In the genomic region with DNA sequence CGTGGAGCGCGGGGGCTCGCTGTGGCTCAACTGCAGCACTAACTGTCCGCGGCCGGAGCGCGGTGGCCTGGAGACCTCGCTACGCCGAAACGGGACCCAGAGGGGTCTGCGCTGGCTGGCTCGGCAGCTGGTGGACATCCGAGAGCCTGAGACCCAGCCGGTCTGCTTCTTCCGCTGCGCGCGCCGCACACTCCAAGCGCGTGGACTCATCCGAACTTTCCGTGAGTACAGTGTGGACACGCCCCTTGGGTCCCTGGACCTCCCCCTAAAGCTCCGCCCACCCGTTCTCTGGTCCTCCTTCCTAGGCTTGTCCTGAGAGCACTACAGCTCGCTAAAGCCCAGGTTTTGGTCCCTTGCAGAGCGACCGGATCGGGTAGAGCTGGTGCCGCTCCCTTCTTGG, we compare ENCODE assay signal across 8 mouse cellular contexts. TPM values are rescaled to one million over a fixed set of nuclear protein-coding genes. Genes with fewer than 3 reads are reported as not detected.
A peak's percentile ranks its signal among the peaks of the same experiment; 100 is the strongest.
DNase-seq lines count a peak whose midpoint lies in the region; ATAC-seq and TF ChIP-seq lines count a peak whose summit lies in the region.

No protein-coding gene starts in this region.

- no peaks in the 10 kb centered on the region for H3K9me3 ChIP-seq in forebrain, embryonic 11.5 days (ENCODE audit: control insufficient read depth, low read length)

- no peak overlapping the region for H3K27ac ChIP-seq in forebrain, embryonic 11.5 days (ENCODE audit: low read depth, low read length)
- H3K27ac ChIP-seq in layer of hippocampus, adult 2 months: peak overlapping the region; percentile 98

- no peaks in the 10 kb centered on the region for H3K36me3 ChIP-seq in forebrain, embryonic 11.5 days (ENCODE audit: control insufficient read depth, insufficient read depth, low read length)

- peak overlapping the region; percentile 36 for H3K4me3 ChIP-seq in forebrain, embryonic 11.5 days (ENCODE audit: low read depth, low read length)
- H3K4me3 ChIP-seq in layer of hippocampus, adult 2 months: peak overlapping the region; percentile 84

- ATAC-seq in forebrain, embryonic 11.5 days (replicated peaks; ENCODE audit: low FRiP score): peak; percentile 40

- peak overlapping the region; percentile 75 for H3K4me2 ChIP-seq in forebrain, embryonic 11.5 days (ENCODE audit: low read depth, low read length, severe bottlenecking)

- DNase-seq in ES-CJ7 (ENCODE audit: low read depth, low spot score): peak; percentile 92
- peak; percentile 94 for DNase-seq in adrenal gland, postnatal 14 days
- DNase-seq in forebrain, embryonic 11.5 days (ENCODE audit: low spot score): peak; percentile 85
- peak; percentile 82 to 85 for DNase-seq in heart, postnatal 36 days
- DNase-seq in layer of hippocampus, adult 2 months (ENCODE audit: low spot score in 2 of 2): peak; percentile 73 to 74
- peak; percentile 96 for DNase-seq in lung, postnatal 10 days
- peak; percentile 83 for DNase-seq in ovary, postnatal 36 days (ENCODE audit: low spot score)
- peak; percentile 74 to 88 for DNase-seq in urinary bladder, postnatal 4 days (ENCODE audit: low spot score in 2 of 2)

- H3K9ac ChIP-seq in forebrain, embryonic 11.5 days (ENCODE audit: low read length): no peak overlapping the region

- H3K27me3 ChIP-seq in forebrain, embryonic 11.5 days (ENCODE audit: control insufficient read depth, insufficient read depth, low read length): peaks cover 94% of the 10 kb centered on the region

- no peak for TF ChIP-seq CTCF in layer of hippocampus, adult 2 months (conservative IDR thresholded peaks at IDR 0.05)

- intact Hi-C loops in heart, postnatal 36 days (cut with DNase I): loop anchor here (5.0 kb wide), 1 partner anchor 59 kb away; a partner anchor contains a TSS

- WGBS in forebrain, embryonic 11.5 days: under 1% methylated on average over 34 of the region's 34 CpGs

- peaks cover 28% of the 10 kb centered on the region for H3K4me1 ChIP-seq in forebrain, embryonic 11.5 days (replicated peaks; ENCODE audit: control insufficient read depth, insufficient read depth, low read length)

RNA-seq across cellular contexts. Expression of a gene that starts 1.3 kb away (rescaled TPM):
- total RNA-seq in adrenal gland, postnatal 14 days (2021): 0.74 and 0.90 TPM in 2 replicates
- not detected in 2 replicates for polyA plus RNA-seq in forebrain, embryonic 11.5 days (2014; fragmentation: Nextera tagmentation; extraction: Ambion mirVana)
- total RNA-seq in heart, postnatal 36 days (2021): not detected
- total RNA-seq in layer of hippocampus, adult 2 months (2021): 100 to 1,000 TPM; 363 to 382 TPM

RNA-seq across cellular contexts. Expression of a gene that starts 4.0 kb away (rescaled TPM):
- 1.2 and 4.1 TPM in 2 replicates for total RNA-seq in adrenal gland, postnatal 14 days (2021)
- 5.8 and 6.2 TPM in 2 replicates for polyA plus RNA-seq in forebrain, embryonic 11.5 days (2014; fragmentation: Nextera tagmentation; extraction: Ambion mirVana)
- 1 to 10 TPM in 1 of 2 experiments, under 1 TPM in 1; 0.65 to 1.1 TPM for total RNA-seq in heart, postnatal 36 days (2021)
- under 1 TPM; 0.83 to 0.84 TPM for total RNA-seq in layer of hippocampus, adult 2 months (2021)

RNA-seq across cellular contexts. Expression of a gene that starts 17.4 kb away (rescaled TPM):
- 12.7 and 13.8 TPM in 2 replicates for total RNA-seq in adrenal gland, postnatal 14 days (2021)
- 4.2 and 4.8 TPM in 2 replicates for polyA plus RNA-seq in forebrain, embryonic 11.5 days (2014; fragmentation: Nextera tagmentation; extraction: Ambion mirVana)
- 1 to 10 TPM; 8.5 to 9.9 TPM for total RNA-seq in heart, postnatal 36 days (2021)
- 1 to 10 TPM; 2.6 to 2.8 TPM for total RNA-seq in layer of hippocampus, adult 2 months (2021)

RNA-seq across cellular contexts. Expression of a gene that starts 30.6 kb away (rescaled TPM):
- 135 and 144 TPM in 2 replicates for total RNA-seq in adrenal gland, postnatal 14 days (2021)
- polyA plus RNA-seq in forebrain, embryonic 11.5 days (2014; fragmentation: Nextera tagmentation; extraction: Ambion mirVana): 119 and 130 TPM in 2 replicates
- 100 to 1,000 TPM; 139 to 148 TPM for total RNA-seq in heart, postnatal 36 days (2021)
- 10 to 100 TPM; 63.8 to 64.6 TPM for total RNA-seq in layer of hippocampus, adult 2 months (2021)

RNA-seq across cellular contexts. Expression of a gene that starts 33.8 kb away (rescaled TPM):
- not detected in 2 replicates for total RNA-seq in adrenal gland, postnatal 14 days (2021)
- polyA plus RNA-seq in forebrain, embryonic 11.5 days (2014; fragmentation: Nextera tagmentation; extraction: Ambion mirVana): 1.2 and 2.9 TPM in 2 replicates
- total RNA-seq in heart, postnatal 36 days (2021): not detected
- total RNA-seq in layer of hippocampus, adult 2 months (2021): under 1 TPM in 1 of 2 experiments, not detected in 1; 0.71 TPM

Comparison
In these comparisons a context has a peak if more than half of its experiments do, and no peak if none do; other contexts are left out.
1. RNA of a gene that starts 1.3 kb away (total RNA-seq): 363 to 382 TPM in layer of hippocampus, adult 2 months; 0.74 to 0.90 TPM in adrenal gland, postnatal 14 days and not detected in heart, postnatal 36 days; every median in the first group is over 100 times any median in the second.
2. Peak in every context shown above with its lines, with median percentiles within 50 percentile points of each other: DNase-seq.